Mouse (Mus musculus) stomach, postnatal 0 days (tissue): ENCODE results near the gene Mtrf1.

Experiments
- CTCF ChIP-seq: IDR thresholded peaks from 2 replicates; pipeline ENCODE4 v1.5.1; 2016; ENCODE audit warnings: antibody characterized with exemption, low read depth, mild to moderate bottlenecking, moderate library complexity
- EP300 ChIP-seq: optimal IDR thresholded peaks from 2 replicates; pipeline ENCODE3; 2016; ENCODE audit warnings: antibody characterized with exemption

DNA sequence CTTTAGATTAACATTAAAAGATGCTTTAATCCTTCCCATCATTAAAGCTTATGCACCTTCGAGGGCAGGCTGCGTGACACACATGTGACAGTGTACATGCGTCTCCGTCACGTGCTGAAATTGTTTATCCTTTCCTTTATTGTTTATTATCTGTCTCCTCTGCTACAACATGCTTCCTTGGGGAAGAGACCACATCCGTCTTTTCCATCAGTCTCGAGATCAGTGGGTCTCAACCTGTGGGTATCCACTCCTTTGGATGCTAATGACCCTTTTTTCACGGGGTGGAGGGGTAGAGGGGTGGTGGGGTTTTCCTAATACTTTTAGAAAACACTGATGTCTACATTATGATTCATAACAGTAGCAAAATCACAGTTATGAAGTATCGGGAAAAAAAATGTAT is 47.0 kb downstream of the Mtrf1 start:
- TF ChIP-seq EP300: no peak
- no peak for TF ChIP-seq CTCF
